Mouse (Mus musculus) adrenal gland, adult 2 months (tissue): Measurements from ENCODE around the gene Olfr1254. TPM values are rescaled to one million over a fixed set of nuclear protein-coding genes. Genes with fewer than 3 reads are reported as not detected.

Source experiments
- DNase-seq: peaks from one replicate; pipeline ENCODE4 v3.0.0; 2021
- long read RNA-seq: library from polyadenylated mRNA; stranded (forward); transcript quantifications from one replicate; pipeline ENCODE4 v2.0.0, GENCODE M21; 2021
- polyA plus RNA-seq: library from polyadenylated mRNA; depleted of rRNA; stranded (reverse); fragments of >200 nt; gene quantifications from 2 replicates; pipeline ENCODE4 v1.2.3, GENCODE M21; 2012; rRNA removed
- total RNA-seq, 2 experiments: library from RNA; stranded (reverse); gene quantifications; 2 replicates each; pipeline ENCODE4 v1.2.3; 2021

The Olfr1254 gene
- not detected for total RNA-seq
- not detected in 2 replicates for polyA plus RNA-seq
- long read RNA-seq = 0 reads

DNA sequence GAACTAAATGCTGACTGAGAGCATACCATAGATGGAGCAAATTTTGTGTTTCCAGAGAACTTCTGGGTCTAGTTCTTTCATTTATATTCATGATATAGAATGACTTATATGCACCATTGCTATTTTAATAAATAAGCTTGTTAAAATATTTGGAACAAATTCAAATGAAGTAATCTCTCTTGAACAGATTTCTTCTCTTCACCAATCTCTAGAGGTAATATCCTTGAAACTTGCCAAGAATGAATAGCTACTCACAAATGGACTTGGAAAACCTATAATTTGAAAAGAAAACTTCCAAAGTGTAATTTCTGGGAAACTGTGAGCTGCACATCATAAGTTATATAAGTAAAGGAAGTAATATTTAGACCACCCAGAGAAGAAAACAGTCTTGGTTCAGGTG is at the start of gene Olfr1254:
Gene Olfr1254 (minus strand): TSS at position 101 of the 400 bp plus-strand sequence.
- DNase-seq = no peak

DNA sequence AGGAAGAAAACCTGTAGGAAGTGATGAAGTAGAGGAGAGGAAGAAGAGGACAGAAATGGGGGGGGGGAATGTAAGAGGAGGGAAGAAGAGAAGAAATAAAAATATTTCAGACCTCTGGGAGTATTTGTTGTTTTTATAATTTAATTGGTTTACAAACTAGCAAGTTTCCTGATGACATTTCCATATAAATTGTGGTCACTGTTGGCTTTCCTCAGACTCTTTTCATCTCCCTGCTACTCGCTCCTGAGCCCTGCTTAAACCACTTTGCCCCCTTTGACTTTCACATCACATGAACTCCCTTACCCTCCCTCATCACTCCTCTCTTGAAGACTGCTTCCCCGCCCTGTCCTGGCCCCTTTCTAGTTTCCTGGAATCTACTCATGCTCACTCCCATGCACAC is 48.0 kb upstream of the Olfr1254 start, which contains the start of gene Olfr1256:
Gene Olfr1256 (minus strand): TSS at position 101 of the 400 bp plus-strand sequence.
- DNase-seq = no peak

DNA sequence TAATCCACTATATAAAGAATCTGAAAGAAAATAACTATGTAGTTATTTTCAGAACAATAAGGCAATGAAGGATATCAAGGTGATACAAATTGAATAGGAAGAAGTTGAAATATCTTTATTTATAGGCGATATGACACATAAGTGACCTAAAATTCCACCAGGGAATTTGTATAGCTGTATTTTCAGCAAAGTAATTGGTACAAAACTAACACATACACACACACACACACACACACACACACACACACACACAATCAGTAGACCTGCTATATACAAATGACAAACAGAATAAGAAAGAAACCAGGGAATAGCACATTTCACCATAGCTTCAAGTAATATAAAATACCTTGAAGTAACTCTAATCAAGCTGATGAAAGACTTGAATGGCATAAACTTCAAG is 26.8 kb upstream of the Olfr1254 start:
- DNase-seq = no peak

DNA sequence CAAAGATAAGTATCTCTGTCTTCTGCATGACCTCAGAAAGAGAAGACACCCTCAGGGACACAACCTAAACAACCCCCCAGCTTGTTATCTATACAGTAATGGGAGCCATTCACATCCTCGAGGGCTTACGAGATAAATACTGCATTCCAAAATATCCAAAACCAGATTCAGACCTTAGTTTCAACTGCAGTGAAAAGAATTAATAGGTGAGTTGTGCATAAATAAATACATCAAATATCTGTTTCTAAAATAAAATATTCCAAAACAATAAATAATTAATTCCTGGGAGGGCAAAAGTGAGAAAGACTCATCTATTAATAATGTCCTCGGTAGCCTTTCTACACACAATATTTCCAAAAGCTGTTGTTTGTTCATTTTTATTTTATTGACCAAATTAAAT is 18.3 kb upstream of the Olfr1254 start, which contains the start of gene Olfr1255:
Gene Olfr1255 (plus strand): TSS at position 301 of the 400 bp plus-strand sequence.
- no peak for DNase-seq

DNA sequence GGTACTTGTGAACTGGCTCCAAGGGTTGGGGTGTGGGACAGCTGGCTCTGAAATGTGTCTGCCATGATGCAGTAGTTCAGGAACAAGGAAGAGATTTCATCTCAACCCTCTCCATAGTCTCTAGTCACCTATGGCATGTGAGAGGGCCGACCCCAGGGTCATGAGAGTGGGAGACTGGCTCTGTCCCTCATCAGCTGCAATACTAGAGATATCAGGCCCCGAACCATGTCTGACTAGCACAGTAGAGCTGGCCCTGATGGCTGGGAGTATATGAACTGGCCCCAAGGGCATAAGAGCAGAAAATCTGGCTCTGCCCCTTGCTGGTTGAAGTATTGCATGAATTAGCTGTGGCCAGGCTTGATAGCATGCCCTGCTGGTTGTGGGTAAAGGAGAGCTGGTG is 17.3 kb upstream of the Olfr1254 start:
- no peak for DNase-seq

DNA sequence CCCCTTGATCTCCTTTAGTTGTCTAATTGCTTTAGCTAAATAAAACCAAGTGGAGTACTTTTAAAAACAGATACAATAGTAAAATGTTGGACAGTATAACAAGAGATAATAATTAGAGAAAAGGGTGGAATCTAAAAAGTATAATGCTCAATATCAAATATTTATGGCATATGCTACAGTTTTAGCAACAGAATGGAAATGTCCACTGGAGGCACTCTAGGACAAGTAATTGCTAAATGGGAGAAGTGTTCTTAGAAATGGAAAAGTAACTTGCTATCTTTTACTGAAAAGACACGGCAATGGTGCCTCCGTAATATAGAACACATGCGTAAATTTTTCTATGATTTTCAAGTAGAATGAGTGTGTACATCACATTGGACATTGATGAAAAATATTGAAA is 6.2 kb upstream of the Olfr1254 start:
- DNase-seq = no peak

DNA sequence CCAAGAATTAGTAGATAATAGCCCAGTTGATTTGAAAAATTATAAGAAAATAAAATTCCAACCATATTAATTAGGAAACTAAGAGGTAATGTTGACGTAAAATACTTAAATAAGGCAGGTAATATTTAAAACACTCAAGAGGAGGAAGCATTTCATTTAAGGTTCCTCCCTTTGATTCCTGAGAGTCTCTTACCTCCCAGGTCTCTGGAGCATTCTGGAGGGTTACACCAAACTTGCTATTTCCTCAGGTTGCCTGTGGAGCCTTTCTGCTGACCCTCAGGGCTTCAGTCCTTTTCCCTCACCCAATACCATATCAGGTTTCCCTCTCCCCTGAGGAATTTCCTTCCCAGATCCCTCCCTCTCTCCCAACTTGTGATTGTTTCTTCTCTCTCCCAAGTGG is 36.4 kb downstream of the Olfr1254 start, which contains the start of gene Olfr1253:
Gene Olfr1253 (minus strand): TSS at position 101 of the 400 bp plus-strand sequence.
- DNase-seq = no peak

Other genes with a start within 250 kb of the Olfr1254 start
- gene Olfr1245, start 215.2 kb downstream of the Olfr1254 start, total RNA-seq = not detected
- not detected in 2 replicates for gene Olfr1245, start 215.2 kb downstream of the Olfr1254 start, polyA plus RNA-seq
- not detected for gene Olfr1246, start 200.5 kb downstream of the Olfr1254 start, total RNA-seq
- not detected in 2 replicates for gene Olfr1246, start 200.5 kb downstream of the Olfr1254 start, polyA plus RNA-seq
- not detected for gene Olfr1247, start 179.5 kb downstream of the Olfr1254 start, total RNA-seq
- gene Olfr1247, start 179.5 kb downstream of the Olfr1254 start, polyA plus RNA-seq = not detected in 2 replicates
- not detected for gene Olfr1248, start 175.4 kb downstream of the Olfr1254 start, total RNA-seq
- not detected in 2 replicates for gene Olfr1248, start 175.4 kb downstream of the Olfr1254 start, polyA plus RNA-seq
- not detected for gene Olfr1249, start 158.6 kb downstream of the Olfr1254 start, total RNA-seq
- gene Olfr1249, start 158.6 kb downstream of the Olfr1254 start, polyA plus RNA-seq = not detected in 2 replicates
- not detected for gene Olfr1250, start 132.2 kb downstream of the Olfr1254 start, total RNA-seq
- gene Olfr1250, start 132.2 kb downstream of the Olfr1254 start, polyA plus RNA-seq = not detected in 2 replicates
- gene Olfr1251, start 121.7 kb downstream of the Olfr1254 start, total RNA-seq = not detected
- not detected in 2 replicates for gene Olfr1251, start 121.7 kb downstream of the Olfr1254 start, polyA plus RNA-seq
- gene Olfr1252, start 68.6 kb downstream of the Olfr1254 start, total RNA-seq = not detected
- not detected in 2 replicates for gene Olfr1252, start 68.6 kb downstream of the Olfr1254 start, polyA plus RNA-seq
- gene Olfr1253, start 36.5 kb downstream of the Olfr1254 start, total RNA-seq = not detected
- not detected in 2 replicates for gene Olfr1253, start 36.5 kb downstream of the Olfr1254 start, polyA plus RNA-seq
- gene Olfr1255, start 18.4 kb upstream of the Olfr1254 start, total RNA-seq = not detected
- not detected in 2 replicates for gene Olfr1255, start 18.4 kb upstream of the Olfr1254 start, polyA plus RNA-seq
- gene Olfr1256, start 47.9 kb upstream of the Olfr1254 start, total RNA-seq = not detected
- not detected in 2 replicates for gene Olfr1256, start 47.9 kb upstream of the Olfr1254 start, polyA plus RNA-seq
- not detected for gene Olfr48, start 54.6 kb upstream of the Olfr1254 start, total RNA-seq
- gene Olfr48, start 54.6 kb upstream of the Olfr1254 start, polyA plus RNA-seq = not detected in 2 replicates
- not detected for gene Olfr1257, start 84.8 kb upstream of the Olfr1254 start, total RNA-seq
- not detected in 2 replicates for gene Olfr1257, start 84.8 kb upstream of the Olfr1254 start, polyA plus RNA-seq
- gene Olfr1258, start 133.7 kb upstream of the Olfr1254 start, total RNA-seq = not detected
- gene Olfr1258, start 133.7 kb upstream of the Olfr1254 start, polyA plus RNA-seq = not detected in 2 replicates
- not detected for gene Olfr1259, start 155.0 kb upstream of the Olfr1254 start, total RNA-seq
- not detected in 2 replicates for gene Olfr1259, start 155.0 kb upstream of the Olfr1254 start, polyA plus RNA-seq
- not detected for gene Olfr1260, start 180.7 kb upstream of the Olfr1254 start, total RNA-seq
- gene Olfr1260, start 180.7 kb upstream of the Olfr1254 start, polyA plus RNA-seq = not detected in 2 replicates
- gene Olfr1261, start 197.6 kb upstream of the Olfr1254 start, total RNA-seq = not detected
- gene Olfr1261, start 197.6 kb upstream of the Olfr1254 start, polyA plus RNA-seq = not detected in 2 replicates
- gene Olfr1262, start 206.5 kb upstream of the Olfr1254 start, total RNA-seq = not detected
- not detected in 2 replicates for gene Olfr1262, start 206.5 kb upstream of the Olfr1254 start, polyA plus RNA-seq
- not detected for gene Olfr1263, start 218.5 kb upstream of the Olfr1254 start, total RNA-seq
- not detected in 2 replicates for gene Olfr1263, start 218.5 kb upstream of the Olfr1254 start, polyA plus RNA-seq
- gene Olfr1264, start 232.0 kb upstream of the Olfr1254 start, total RNA-seq = not detected
- not detected in 2 replicates for gene Olfr1264, start 232.0 kb upstream of the Olfr1254 start, polyA plus RNA-seq
- gene Olfr1265, start 241.7 kb upstream of the Olfr1254 start, total RNA-seq = not detected
- not detected in 2 replicates for gene Olfr1265, start 241.7 kb upstream of the Olfr1254 start, polyA plus RNA-seq